Mouse (Mus musculus) ES-E14 (cell line): ENCODE data around the gene Ahr. TPM values are rescaled to one million over a fixed set of nuclear protein-coding genes. Genes with fewer than 3 reads are reported as not detected.
A peak's percentile ranks its signal among the peaks of the same experiment; 100 is the strongest.

Source experiments
- DNase-seq: peaks from one replicate; pipeline ENCODE4 v3.0.0-alpha.2; 2013; ENCODE audit warnings: low read depth, low spot score
- H3K27ac ChIP-seq: 2 replicates; pipeline ENCODE4 v1.5.1; 2012; ENCODE audit warnings: low read depth, mild to moderate bottlenecking, low read length, moderate library complexity, mixed read lengths; ENCODE audit not compliant: poor library complexity, insufficient read depth, severe bottlenecking
- H3K36me3 ChIP-seq: 2 replicates; pipeline ENCODE4 v1.6.1; 2012; ENCODE audit warnings: mild to moderate bottlenecking, low read length, moderate library complexity, mixed read lengths; ENCODE audit not compliant: control insufficient read depth, poor library complexity, insufficient read depth, severe bottlenecking
- H3K4me1 ChIP-seq, 2 experiments: fragments of 150-350 bp in 1 of 2; sonication (generic) in 1 of 2; 2 replicates each; pipeline ENCODE4 v1.6.1; 2012; ENCODE audit warnings: low read length in 2 of 2, mild to moderate bottlenecking in 1 of 2, mixed read lengths in 1 of 2; ENCODE audit not compliant: control insufficient read depth in 2 of 2, insufficient read depth in 2 of 2, poor library complexity in 1 of 2
- H3K4me3 ChIP-seq, 2 experiments: fragments of 150-350 bp in 1 of 2; sonication (generic) in 1 of 2; 2 replicates each; pipeline ENCODE4 v1.5.1; 2012; ENCODE audit warnings: low read length in 2 of 2, low read depth in 1 of 2, mild to moderate bottlenecking in 1 of 2, mixed read lengths in 1 of 2; ENCODE audit not compliant: insufficient read depth in 1 of 2, poor library complexity in 1 of 2, severe bottlenecking in 1 of 2
- H3K9ac ChIP-seq: 2 replicates; pipeline ENCODE4 v1.6.1; 2012; ENCODE audit warnings: low read depth, mild to moderate bottlenecking, low read length, mixed read lengths; ENCODE audit not compliant: poor library complexity, insufficient read depth, severe bottlenecking
- H3K9me3 ChIP-seq: fragments of 150-350 bp; sonication (generic); 2 replicates; pipeline ENCODE4 v1.6.1; 2012; ENCODE audit warnings: low read depth, mild to moderate bottlenecking, low read length; ENCODE audit not compliant: control insufficient read depth, insufficient read depth
- CHD2 ChIP-seq: IDR thresholded peaks from 2 replicates; pipeline ENCODE4 v1.6.1; 2014; ENCODE audit warnings: mild to moderate bottlenecking, low read depth, low read length, inconsistent platforms
- HCFC1 ChIP-seq: IDR thresholded peaks from 2 replicates; pipeline ENCODE4 v1.6.1; 2012; ENCODE audit warnings: low read length, inconsistent platforms, borderline replicate concordance; ENCODE audit not compliant: insufficient read depth
- MAFK ChIP-seq: IDR thresholded peaks from 2 replicates; pipeline ENCODE4 v1.6.1; 2014; ENCODE audit warnings: mild to moderate bottlenecking, low read depth, low read length, inconsistent platforms; ENCODE audit not compliant: insufficient read depth
- ZC3H11A ChIP-seq: IDR thresholded peaks from 2 replicates; pipeline ENCODE4 v1.6.1; 2012; ENCODE audit warnings: low read depth, mild to moderate bottlenecking, inconsistent platforms, low read length, borderline replicate concordance
- ZNF384 ChIP-seq: IDR thresholded peaks from 2 replicates; pipeline ENCODE4 v1.6.1; 2012; ENCODE audit warnings: low read depth, low read length, inconsistent platforms
- in situ Hi-C, 2 experiments: fragments of 600-800 bp; cut with MboI; formaldehyde crosslinking; loops; one replicate each; pipeline ENCODE4 v1.15.1; 2025; ENCODE audit warnings: low sequenced_read_pairs in 2 of 2, inconsistent platforms in 1 of 2; ENCODE audit not compliant: unreplicated experiment in 2 of 2
- total RNA-seq: library from RNA; depleted of rRNA; stranded (reverse); fragments of 300-350 nt; gene quantifications from 2 replicates; pipeline ENCODE4 v1.2.3, GENCODE M21; 2012

Ahr gene
- total RNA-seq, 1 experiment, result 5.8 TPM

- TF ChIP-seq HCFC1 (no peak), CHD2 (no peak), ZNF384 (no peak), ZC3H11A (no peak), MAFK (no peak)
- Histone ChIP-seq H3K27ac (no peak overlapping the region), H3K36me3 (no peaks in the 10 kb centered on the region), H3K9me3 (no peaks in the 10 kb centered on the region), H3K4me3 (no peak overlapping the region), H3K9ac (no peak overlapping the region), H3K4me1 (no peaks in the 10 kb centered on the region)
- no peak for DNase-seq
- in situ Hi-C loops, result no loop called here
These were observed 8.0 kb upstream of the Ahr start for GRCm38 (mm10) chr12:35542836-35543235.

- H3K36me3 ChIP-seq, result no peaks in the 10 kb centered on the region
- H3K9ac ChIP-seq, result no peak overlapping the region
- H3K27ac ChIP-seq, result no peak overlapping the region
- H3K4me1 ChIP-seq, result no peaks in the 10 kb centered on the region
- no peak for DNase-seq
- H3K9me3 ChIP-seq, result no peaks in the 10 kb centered on the region
- TF ChIP-seq MAFK (no peak), HCFC1 (no peak), ZNF384 (no peak), CHD2 (no peak), ZC3H11A (no peak)
- H3K4me3 ChIP-seq, result no peak overlapping the region
- in situ Hi-C loops, result loop anchor here in 1 of 2 experiments (10.0 kb wide), 1 partner anchor 136 kb away; no protein-coding TSS in a partner anchor
These were observed 4.0 kb upstream of the Ahr start for GRCm38 (mm10) chr12:35538843-35539242.

GRCm38 (mm10) chr12:35534114-35534753, 604 bp downstream of the Ahr start:
- Histone ChIP-seq H3K27ac (no peak overlapping the region), H3K4me3 (peak overlapping the region; percentile 94 to 100), H3K4me1 (no peaks in the 10 kb centered on the region), H3K36me3 (no peaks in the 10 kb centered on the region), H3K9me3 (no peaks in the 10 kb centered on the region), H3K9ac (peak overlapping the region; percentile 97)
- TF ChIP-seq ZNF384, result peak; percentile 69; the same call in 1 of the 2 replicates
- TF ChIP-seq HCFC1, result no peak
- no peak for TF ChIP-seq MAFK
- in situ Hi-C loops, result loop anchor here in 1 of 2 experiments (10.0 kb wide), 1 partner anchor 141 kb away; no protein-coding TSS in a partner anchor
- DNase-seq, result peak; percentile 24

GRCm38 (mm10) chr12:35533748-35534113, 1.1 kb downstream of the Ahr start:
- no peak for DNase-seq
- TF ChIP-seq ZC3H11A (no peak), MAFK (no peak), HCFC1 (no peak), CHD2 (no peak), ZNF384 (no peak)
- no peaks in the 10 kb centered on the region for H3K9me3 ChIP-seq
- H3K36me3 ChIP-seq, result no peaks in the 10 kb centered on the region
- peak overlapping the region; percentile 94 to 100 for H3K4me3 ChIP-seq
- H3K4me1 ChIP-seq, result no peaks in the 10 kb centered on the region
- in situ Hi-C loops, result loop anchor here in 1 of 2 experiments (10.0 kb wide), 1 partner anchor 141 kb away; no protein-coding TSS in a partner anchor
- no peak overlapping the region for H3K9ac ChIP-seq
- no peak overlapping the region for H3K27ac ChIP-seq

- no peak for DNase-seq
- Histone ChIP-seq H3K4me3 (no peak overlapping the region), H3K27ac (no peak overlapping the region), H3K9me3 (no peaks in the 10 kb centered on the region), H3K9ac (no peak overlapping the region), H3K4me1 (no peaks in the 10 kb centered on the region), H3K36me3 (no peaks in the 10 kb centered on the region)
- in situ Hi-C loops, result loop anchor here in 1 of 2 experiments (10.0 kb wide), 1 partner anchor 142 kb away; no protein-coding TSS in a partner anchor
- TF ChIP-seq HCFC1, result no peak
- TF ChIP-seq MAFK, result peak; percentile 86
These were observed 1.7 kb downstream of the Ahr start for GRCm38 (mm10) chr12:35533133-35533532.
